Mouse (Mus musculus) adrenal gland, postnatal 36 days (tissue): ENCODE data around the gene Wnt7a. TPM values are rescaled to one million over a fixed set of nuclear protein-coding genes. Genes with fewer than 3 reads are reported as not detected.

Experiments used
- DNase-seq, 2 experiments: peaks; one replicate each; pipeline ENCODE4 v3.0.0; 2021; ENCODE audit warnings: mixed read lengths in 1 of 2
- long read RNA-seq, 2 experiments: library from polyadenylated mRNA; stranded (forward); transcript quantifications; one replicate each; pipeline ENCODE4 v2.0.0; 2021; ENCODE audit warnings: borderline sequencing depth in 2 of 2
- total RNA-seq, 2 experiments: library from RNA; stranded (reverse); gene quantifications; 2 replicates each; pipeline ENCODE4 v1.2.3; 2021

Wnt7a gene
- total RNA-seq = not detected
- long read RNA-seq, experiment 1 = 0 reads
- long read RNA-seq, experiment 2 = 0 reads

DNA sequence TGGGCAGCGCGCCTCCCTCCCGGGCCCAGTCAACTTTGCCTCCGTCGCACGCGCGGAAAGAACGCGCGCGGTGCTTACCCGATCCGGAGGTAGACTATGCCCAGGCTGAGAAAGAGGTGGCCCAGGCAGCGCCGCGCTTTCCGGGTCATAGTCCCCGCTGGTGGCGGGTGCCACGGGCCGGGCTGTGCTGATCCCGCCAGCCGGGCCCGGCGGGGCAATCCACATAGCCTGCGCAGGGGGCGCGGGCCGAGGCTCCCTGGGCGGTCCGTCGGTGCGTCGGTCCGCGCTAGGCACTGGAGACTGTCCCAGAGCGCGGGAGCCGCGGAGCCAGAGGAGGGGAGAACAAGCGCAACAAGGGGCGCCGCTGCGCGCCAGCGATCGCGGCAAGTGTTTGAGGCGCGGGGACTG lies at the start of gene Wnt7a:
TSS of gene Wnt7a (minus strand) at position 403 of the 408 bp plus-strand sequence.
- DNase-seq = no peak

DNA sequence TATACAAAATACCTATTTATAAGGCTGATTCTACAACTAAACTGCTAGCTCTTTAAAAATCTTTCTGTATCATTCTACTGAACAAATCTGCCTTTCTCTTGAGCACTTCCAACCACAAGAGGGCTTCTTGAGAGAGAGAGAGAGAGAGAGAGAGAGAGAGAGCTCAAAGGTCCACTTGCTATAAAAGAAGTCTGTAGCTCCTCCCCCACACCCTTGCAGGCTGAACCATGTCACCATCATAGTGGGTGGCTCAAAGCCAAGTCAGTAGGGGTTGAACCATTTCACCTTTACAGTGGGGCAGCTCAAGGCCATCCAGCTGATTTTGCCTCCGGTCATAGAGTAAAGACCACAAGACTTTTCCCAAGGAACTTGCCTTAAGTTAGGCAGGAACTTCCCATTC lies 48.3 kb upstream of the Wnt7a start:
- DNase-seq = peak in 1 of 2 experiments; percentile 23

DNA sequence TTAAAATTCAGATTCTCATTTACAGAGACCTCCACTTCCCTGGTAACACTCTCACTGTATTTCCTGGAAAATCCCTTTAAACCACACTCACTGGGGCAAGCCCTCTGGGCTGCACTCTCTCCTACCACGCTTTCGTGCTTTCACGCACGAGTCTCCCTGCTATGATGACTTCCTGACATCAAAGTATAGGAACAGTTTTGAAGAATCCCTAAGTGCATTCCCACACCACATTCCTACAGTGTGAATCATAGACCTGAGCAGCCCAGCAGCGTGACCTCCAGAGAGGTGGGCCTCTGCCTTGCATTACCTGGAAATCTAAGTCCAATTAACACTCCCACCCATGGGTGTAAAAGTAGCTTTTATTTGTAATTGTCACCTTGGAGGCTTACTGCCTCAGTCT lies 43.4 kb upstream of the Wnt7a start:
- DNase-seq = no peak

DNA sequence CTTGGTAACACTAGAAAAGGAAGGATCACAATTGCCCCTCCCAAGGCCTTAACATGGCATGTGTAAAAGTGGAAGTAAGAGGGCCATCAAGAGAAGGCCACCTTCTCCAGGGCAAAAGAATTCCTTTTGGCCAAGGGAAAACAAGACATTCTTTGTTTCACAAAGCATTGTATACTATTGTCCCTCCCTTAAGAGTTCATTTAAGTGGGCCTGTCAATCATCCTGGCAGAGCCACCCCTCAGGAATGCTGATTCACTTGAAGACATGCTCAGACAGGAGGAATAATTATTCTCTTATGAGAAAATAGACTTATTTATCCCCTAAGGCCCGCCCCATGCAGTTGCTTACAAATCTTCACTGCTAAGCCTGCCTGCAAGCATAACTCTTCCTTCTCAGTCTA lies 40.9 kb upstream of the Wnt7a start:
- DNase-seq = no peak

DNA sequence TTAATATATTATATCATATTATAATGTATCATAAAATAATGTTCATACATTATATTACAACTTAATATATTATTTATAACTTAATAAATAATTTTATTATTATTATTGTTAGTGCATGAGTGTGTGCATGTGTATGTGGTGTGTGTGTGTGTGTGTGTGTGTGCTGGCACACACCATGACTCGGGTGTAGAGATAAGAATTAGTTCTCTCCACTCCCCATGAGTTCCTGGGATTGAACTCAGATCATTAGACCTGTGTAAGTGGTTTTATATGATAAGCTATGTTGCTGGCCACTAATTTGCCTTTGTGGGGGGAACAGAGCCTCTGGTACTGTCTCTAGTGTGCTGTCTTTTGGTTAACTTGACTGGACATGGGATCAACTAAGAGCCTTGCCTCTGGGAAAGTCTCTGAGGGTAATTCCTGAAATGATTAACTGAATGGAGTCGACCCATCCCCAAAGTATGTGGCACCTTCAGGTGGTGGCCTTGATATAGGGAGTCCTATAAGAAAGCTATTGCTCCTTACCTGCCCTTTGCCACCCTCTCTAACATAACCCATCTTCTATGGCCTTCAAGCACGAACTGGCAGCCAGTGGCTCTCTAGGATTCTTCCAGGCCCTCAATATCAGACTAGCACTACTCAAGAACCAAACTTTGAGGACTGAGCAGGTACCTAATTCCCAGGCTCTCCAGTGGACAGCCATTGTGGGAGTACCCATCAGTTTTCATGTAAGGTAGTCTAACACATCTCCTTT lies 38.5 kb upstream of the Wnt7a start:
- no peak for DNase-seq

DNA sequence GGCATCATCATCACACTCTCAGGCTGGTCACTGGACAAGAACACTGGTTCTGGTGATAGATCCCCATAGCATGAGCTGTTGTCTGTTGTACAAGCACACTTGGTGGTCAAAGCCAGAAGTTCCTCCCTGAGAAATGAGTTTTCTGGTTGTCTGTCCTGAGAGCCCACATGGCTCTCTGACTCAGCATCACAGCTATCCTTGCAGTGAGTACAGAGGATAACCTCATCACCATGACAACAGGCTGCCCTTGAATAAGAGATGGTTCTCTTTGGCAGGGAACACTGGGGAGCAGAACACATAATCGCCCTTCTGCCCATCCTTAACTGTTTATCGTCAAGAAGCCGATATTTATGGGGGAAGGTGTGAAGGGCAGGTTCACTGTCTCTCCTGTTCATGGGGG lies 34.2 kb upstream of the Wnt7a start:
- no peak for DNase-seq

DNA sequence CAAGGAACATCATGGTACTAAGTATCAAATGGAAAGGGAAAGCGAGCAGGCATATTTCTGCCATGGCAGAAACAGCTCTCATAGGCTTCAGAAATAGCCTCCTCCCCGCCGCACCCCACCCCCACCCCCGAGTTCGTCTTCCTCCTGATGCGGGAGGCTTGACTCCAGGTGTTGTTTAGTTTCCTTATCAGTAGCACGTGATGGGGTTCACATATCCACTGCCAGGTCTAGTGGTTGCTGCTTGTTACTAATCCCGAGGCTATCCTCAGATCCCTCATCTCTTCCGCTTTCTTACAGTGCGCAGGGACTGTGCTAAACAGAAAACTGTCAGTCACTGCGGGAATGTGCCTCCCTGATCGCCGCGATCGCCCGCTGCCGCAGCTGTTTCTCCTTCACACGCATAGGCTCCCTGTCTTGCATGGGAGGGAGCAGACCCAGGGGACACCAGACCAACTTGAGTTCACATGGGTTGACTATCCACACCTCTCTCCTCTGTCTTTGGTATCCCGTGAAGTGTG lies 30.0 kb upstream of the Wnt7a start:
- DNase-seq = no peak

DNA sequence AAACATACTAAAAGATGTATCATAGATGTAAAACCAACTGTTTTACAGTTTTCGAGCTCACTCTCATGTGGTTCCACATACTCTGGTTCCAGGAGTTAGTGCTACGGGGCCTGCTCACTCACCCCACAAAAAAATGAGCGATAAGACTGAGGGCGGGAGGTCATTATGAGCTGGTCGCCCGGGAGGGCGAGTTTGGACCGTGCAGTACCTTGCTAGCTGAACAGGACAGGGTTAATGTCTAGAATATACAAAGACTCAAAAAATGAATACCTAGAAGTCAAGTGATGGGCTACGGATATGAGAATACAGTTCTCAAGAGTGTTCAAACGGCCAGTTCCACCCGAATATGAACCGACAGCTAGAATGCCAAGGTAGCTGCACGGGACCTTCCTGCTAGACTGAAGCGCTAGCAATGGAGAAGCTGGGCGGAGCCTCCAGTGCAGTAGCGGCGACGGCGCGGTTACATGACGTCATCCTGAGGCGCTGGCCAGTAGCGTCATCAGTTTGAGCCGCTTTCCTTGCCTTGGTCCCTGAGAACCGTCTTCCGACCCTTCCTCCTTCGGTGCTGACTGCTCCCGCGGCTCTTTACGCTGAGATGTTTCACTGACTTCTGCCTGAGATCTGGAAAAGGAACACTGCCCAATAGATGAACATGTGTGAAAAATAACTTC lies 29.4 kb upstream of the Wnt7a start:
- DNase-seq = peak; percentile 95 to 96

DNA sequence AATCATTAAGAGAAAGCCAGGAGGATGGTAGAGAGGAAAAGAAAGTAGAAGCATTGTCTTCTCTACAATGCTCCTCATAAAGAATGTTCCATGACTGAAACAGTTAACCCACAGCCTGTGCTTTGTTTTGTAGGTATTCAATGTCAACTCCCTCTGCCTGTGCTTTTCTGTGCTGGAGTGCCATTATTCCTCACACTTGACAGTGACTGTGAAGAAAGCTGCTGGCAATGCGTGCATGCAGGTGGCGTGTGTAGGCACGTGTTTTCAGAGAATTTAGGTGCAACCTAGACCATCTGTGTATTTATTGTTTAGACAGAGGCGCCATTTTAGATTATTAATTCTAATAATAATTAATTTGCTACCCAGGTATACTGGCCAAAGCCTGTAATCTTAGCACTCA lies 13.0 kb upstream of the Wnt7a start:
- DNase-seq = no peak

DNA sequence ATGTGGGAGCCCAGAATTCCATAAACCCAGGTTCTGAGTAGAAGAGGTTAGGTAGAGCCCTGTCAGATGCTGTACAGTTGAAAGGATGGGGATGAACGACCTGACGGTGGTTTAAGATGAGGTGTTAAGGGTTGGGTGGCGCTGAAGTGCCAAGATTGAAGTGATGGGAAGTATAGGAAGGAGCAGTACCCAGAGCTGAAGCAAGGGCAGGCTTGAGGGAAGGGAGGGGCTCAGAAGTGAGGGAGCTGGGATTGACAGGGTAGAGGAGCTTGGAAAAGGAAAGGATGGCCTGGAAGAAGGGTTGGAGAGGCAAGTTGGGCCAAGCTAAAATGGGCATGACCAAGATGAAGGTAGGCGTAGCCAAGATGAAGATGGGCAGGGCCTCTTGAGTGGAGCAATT lies 10.5 kb upstream of the Wnt7a start:
- no peak for DNase-seq

DNA sequence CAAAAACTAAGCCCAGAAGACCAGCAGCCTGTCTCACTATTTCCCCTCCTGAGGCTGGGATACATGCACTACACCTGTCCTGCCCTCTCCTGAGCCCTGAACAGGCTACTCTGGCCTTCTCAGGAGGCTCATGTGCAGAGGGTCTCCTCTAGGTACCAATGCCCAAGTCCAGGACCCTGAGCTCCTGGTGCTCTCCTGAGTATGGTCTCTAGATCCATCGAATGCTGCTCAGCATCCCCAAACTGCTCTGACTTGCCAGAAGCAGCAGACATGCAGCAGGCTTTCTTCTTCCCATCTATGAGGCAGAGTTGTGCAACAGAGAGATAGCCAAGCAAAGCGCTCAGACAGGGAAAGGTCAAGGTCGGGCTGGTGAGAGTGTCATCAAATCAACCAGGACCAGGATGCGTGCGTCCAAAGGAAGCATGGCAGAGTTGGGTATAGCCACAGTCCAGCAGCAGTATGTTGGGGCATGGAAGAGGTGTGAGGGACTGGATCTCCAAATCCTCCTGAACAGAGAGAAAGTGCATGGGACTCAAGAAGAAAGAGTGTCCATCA lies 6.2 kb upstream of the Wnt7a start:
- peak; percentile 39 to 41 for DNase-seq

DNA sequence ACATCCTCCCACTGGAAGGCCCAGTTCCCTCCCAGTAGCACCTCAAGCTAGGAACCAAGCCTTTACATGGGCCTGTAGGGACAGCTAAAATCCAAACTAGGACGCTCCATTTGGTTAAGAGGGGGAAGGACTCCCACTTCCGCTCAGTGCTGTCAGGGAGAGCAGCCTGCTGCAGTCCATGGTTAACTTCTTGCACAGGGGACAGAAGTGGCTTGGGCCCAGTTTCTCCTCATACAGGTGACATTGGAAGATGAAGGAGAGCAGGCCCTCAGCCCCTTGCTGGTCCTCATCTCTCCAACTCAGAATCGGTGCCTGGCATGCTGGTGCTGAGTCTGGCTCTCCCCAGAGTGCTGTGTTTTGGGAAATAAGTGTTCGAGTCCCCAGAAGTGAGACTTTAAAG lies 5.0 kb upstream of the Wnt7a start:
- DNase-seq = no peak

DNA sequence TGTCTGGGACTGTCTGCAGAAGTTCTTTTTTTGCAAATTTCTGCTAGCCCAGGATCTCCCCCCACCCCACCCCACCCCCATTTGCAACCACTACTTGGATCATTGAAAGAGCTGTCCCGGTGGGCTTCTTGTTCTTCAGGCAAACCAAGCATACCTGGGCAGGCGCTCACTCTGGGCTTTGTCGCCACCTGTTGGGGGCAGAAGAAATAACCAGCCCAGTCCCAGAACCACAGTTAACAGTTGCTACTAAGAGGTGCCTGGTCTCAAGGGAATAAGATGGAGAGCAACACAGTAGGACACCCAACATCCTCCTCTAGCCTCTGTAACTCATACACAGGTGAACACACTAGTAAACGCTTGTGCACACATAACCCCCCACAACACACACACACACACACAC lies 3.7 kb upstream of the Wnt7a start:
- DNase-seq = peak; percentile 23 to 45

DNA sequence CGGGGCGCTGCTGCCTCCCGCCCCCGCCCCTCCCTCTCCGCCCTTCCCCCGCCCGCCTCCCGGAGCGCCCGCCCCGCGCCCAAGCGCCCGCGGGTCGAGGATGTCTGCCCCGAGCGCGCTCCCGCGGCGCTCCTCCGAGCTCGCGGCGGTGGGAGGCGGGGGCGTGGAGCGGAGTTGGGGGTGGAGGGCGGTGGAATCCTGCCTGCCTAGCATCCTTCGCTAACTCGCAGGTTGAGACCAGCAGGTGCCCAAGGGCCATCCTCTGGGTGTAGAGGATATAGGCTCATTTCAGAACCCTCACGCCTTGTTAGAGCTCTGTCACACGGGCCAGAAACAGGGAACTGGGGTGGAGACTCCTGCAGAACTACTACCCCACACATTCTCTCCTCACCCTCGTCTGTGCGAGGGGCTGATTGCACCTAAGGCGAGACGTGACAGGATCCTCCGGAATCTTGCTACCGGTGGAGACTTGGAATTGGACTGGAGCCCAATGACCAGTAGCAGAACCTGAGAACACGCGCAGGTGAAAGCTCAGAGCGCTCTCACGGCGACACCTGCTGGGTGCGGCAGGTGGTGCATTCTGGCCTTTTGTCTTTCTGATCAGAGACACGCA lies 312 bp upstream of the Wnt7a start:
- DNase-seq = peak; percentile 72 to 80

DNA sequence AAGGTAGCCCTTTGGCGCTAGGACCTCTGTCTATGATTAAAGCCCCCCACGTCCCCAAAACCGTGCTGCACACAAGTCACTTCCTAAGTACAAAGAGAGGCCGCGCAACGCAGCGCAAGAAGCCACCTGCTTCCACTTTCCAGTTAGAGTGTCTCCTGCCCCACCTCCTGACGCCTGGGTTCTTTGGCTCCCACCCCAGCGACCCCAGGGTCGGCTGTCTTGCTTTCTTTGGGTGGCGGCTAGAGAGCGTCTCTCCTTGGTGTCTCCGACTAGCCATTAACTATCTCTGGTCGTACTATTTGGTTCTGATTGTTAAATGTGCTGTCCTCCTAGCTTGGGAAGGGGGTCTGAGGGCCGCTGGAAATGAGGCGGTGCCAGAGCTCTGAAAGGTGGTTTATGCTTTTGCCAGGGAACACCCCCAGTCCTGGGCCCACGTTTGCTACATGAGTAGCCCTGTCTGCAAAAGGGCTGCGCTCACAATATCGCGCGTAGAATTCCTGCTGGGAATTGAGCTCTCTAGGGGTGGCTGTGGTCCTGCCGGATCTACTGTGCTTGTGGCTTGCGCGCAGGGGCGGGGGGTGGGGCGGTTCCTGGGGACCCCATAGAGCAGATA lies 889 bp downstream of the Wnt7a start:
- DNase-seq = no peak

DNA sequence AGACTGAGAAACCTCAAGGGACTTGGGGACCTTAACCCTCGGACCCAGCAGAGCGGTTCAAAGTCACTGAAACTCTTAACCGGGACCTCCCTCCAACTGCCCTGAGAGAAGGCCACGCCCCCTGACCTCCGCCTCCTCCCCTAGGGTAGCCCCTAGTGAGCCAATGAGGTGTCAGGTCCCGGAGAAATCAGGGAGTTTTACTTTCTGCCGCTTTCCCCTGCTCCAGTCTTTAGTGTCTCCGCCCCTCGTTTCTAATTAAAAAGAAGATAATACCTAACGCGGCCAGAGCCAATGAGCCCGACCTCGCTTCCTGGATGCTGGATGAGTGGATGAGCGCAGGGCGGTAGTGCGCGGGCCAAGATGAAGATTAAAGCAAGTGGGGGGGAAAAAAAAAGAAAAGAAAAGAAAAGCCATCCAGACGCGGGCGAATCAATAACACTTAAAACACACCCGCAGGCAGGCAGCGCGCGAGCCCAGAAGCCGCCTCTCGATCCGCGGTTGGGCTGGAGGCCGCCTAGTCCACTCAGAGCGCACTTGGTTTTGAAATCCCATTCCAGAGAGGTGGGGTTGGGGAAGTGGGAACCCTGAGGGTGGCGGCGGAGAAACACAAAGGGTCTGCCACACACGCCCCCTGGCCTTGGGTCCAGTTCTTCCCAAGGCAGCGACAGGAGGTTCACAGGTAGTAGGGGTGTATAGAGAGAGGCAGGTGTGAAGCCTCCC lies 1.6 kb downstream of the Wnt7a start:
- peak in 1 of 2 experiments; percentile 7 for DNase-seq

DNA sequence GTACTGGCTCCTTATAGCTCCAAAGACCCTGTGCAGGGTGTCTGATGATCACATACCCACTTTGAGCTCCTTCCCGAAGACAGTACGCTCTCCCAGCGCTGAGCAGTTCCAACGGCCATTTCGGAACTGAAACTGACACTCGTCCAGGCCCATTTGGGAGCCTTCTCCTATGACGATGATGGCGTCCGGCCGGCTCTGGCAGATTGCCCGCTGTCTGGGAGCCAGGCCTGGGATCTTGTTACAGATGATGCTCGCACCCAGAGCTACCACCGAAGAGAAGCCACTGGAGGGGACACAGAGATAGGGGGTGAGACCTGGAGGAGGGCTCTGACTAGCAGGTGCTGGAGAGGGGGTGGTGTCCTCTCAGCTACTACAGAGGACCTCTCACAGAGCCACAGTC lies 2.5 kb downstream of the Wnt7a start:
- DNase-seq = no peak

DNA sequence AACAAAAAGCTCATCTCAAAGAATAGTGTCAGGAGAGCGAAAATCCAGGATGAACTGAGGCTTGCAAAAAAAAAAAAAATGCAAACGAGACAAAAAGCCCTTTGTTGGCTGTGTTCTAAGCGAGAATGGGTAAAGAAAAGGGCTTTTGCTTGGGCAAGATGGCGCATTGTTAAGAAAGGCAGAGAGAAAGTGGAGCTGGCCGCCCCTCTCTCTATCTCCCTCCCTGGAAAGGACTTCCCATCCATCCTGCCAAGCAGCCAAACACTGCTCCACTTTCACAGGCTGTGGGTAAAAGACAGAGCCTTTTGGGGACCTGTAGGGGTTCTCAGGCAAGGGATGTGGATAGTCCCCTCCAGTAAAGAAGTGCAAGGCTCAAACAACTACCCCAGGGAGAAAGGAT lies 9.6 kb downstream of the Wnt7a start:
- no peak for DNase-seq

DNA sequence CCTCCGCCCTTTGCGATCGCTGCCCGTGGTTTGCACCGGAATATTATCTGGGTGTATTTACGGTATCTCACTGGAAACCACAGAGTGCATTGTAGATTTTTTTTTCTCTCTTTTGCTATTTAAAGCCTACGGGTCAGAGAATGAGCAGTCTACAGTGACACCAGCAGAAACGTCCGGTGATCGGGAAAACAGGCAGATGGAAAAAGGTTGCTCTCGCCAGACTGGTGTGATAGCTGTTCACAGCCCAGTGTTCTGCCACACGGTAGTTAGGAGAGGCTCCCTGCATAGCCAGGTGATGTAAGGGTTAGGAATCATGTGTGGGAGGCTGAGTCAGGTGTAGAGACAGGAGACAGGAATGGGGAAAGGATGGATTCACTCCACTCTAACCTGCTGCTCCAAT lies 10.6 kb downstream of the Wnt7a start:
- no peak for DNase-seq

DNA sequence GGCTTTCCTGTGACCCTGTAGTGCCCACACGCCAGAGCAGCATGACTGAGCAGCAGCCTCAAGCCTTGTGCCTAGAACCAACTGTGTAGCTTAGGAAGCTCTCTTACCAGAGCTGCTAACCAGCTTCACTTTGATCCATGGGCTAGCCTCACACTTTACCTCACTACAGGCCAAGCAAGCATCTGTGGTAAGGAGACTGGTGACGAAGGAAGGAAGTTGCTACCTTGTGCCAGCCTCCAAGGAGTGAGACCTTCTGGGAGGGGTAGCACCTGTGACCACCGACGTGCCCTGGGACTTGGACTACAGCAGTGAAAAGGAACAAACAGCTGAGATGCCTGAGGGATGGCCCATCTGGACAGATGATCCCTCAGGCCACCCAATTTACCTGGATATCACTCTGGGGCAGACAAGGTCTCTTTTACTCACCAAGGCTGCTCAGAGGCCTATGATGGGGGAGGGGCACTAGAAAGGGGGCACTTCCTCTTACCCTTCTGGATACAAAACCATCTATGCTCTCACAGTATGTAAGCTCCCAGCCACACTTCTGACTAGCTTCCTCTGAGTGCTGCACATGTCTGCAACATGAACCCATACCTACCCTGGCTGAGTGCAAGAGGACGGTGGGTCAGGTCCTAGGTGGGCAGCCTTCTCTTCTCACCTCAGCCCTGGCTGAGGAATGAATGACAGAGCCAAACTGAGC lies 18.5 kb downstream of the Wnt7a start:
- no peak for DNase-seq

DNA sequence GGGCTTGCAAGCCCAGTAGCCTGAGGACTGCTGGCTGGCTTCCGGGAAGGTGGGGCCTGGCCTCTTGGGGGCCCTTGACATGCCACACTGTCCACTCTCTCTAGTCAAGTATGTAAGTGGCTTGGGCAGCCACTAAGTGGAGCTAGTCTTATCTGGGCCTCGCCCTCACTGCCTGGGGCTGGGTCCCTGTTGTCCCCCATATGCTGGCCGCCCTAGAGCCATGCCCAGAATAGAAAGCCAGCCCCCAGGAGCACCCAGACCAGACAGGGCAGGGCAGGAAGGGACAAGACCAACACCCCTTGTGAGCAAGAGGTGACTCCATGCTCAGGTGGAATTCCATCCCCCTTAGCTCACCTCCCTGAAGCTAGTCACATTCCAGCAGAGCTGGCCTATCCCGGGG lies 22.0 kb downstream of the Wnt7a start:
- no peak for DNase-seq
